Mouse (Mus musculus) kidney, adult 2 months (tissue): ENCODE results near the gene Mpdz.

Experiments used
- CTCF ChIP-seq: fragments of 200-500 bp; conservative IDR thresholded peaks from 2 replicates; pipeline ENCODE4 v1.5.1; 2011; ENCODE audit warnings: low read depth, mild to moderate bottlenecking, control low read depth, low read length, moderate library complexity, mixed read lengths; ENCODE audit not compliant: insufficient read depth, insufficient read length
- POLR2A ChIP-seq: fragments of 200-500 bp; IDR thresholded peaks from one replicate; pipeline ENCODE4 v1.6.1; 2011; ENCODE audit warnings: low read depth, low read length, control low read depth

- peak; percentile 24; the same call in 1 of the 2 replicates for TF ChIP-seq CTCF
- no peak for TF ChIP-seq POLR2A
Measured at GRCm38 (mm10) chr4:81252334-81252733, 190.3 kb downstream of the Mpdz start.
